Mouse (Mus musculus): ENCODE data around the gene Ifna7.
"Not testable (repeated sequence)": the region's sequence is repeated elsewhere in the genome, so short reads cannot be mapped to it uniquely, and the experiment has no call there.

Ifna7 gene

GRCm38 (mm10) chr4:88815928-88816327 is at the start of gene Ifna7:
Ifna7 (plus strand) TSS chr4:88816228.
- DNase-seq (ENCODE audit: low spot score): no peak

GRCm38 (mm10) chr4:88773534-88773933 is 42.5 kb upstream of the Ifna7 start, which contains the start of gene Gm13290:
Gm13290 (plus strand) TSS chr4:88773834.
- not testable (repeated sequence) for DNase-seq (ENCODE audit: low spot score)

GRCm38 (mm10) chr4:88776622-88777021 is 39.4 kb upstream of the Ifna7 start, which contains the start of gene Gm13289:
Gm13289 (plus strand) TSS chr4:88776922.
- DNase-seq (ENCODE audit: low spot score): not testable (repeated sequence)

- DNase-seq (ENCODE audit: low spot score): not testable (repeated sequence)
Measured at GRCm38 (mm10) chr4:88779550-88779949, 36.5 kb upstream of the Ifna7 start, which contains the start of gene Gm13272. Gm13272 (plus strand) TSS chr4:88779850.

GRCm38 (mm10) chr4:88780320-88780719 is 35.7 kb upstream of the Ifna7 start:
- DNase-seq (ENCODE audit: low spot score): not testable (repeated sequence)

GRCm38 (mm10) chr4:88781831-88782230 is 34.2 kb upstream of the Ifna7 start, which contains the start of gene Ifnz:
Ifnz (plus strand) TSS chr4:88782131.
- DNase-seq (ENCODE audit: low spot score): not testable (repeated sequence)

GRCm38 (mm10) chr4:88782335-88782734 is 33.7 kb upstream of the Ifna7 start:
- DNase-seq (ENCODE audit: low spot score): not testable (repeated sequence)

GRCm38 (mm10) chr4:88785409-88785808 is 30.6 kb upstream of the Ifna7 start, which contains the start of gene Gm13276:
Gm13276 (plus strand) TSS chr4:88785709.
- DNase-seq (ENCODE audit: low spot score): not testable (repeated sequence)

- DNase-seq (ENCODE audit: low spot score): peak; percentile 54
Measured at GRCm38 (mm10) chr4:88788402-88788801, 27.6 kb upstream of the Ifna7 start, which contains the start of gene Gm13277. Gm13277 (plus strand) TSS chr4:88788632.

GRCm38 (mm10) chr4:88791250-88791649 is 24.8 kb upstream of the Ifna7 start, which contains the start of gene Gm13278:
Gm13278 (plus strand) TSS chr4:88791550.
- DNase-seq (ENCODE audit: low spot score): not testable (repeated sequence)

GRCm38 (mm10) chr4:88793936-88794675 is 21.9 kb upstream of the Ifna7 start, which contains the start of gene Gm13275:
Gm13275 (plus strand) TSS chr4:88794487.
- DNase-seq (ENCODE audit: low spot score): peak; percentile 69

- not testable (repeated sequence) for DNase-seq (ENCODE audit: low spot score)
Measured at GRCm38 (mm10) chr4:88797097-88797496, 18.9 kb upstream of the Ifna7 start, which contains the start of gene Gm13279. Gm13279 (plus strand) TSS chr4:88797397.

GRCm38 (mm10) chr4:88799365-88799764 is 16.7 kb upstream of the Ifna7 start, which contains the start of gene Gm13285:
Gm13285 (plus strand) TSS chr4:88799665.
- DNase-seq (ENCODE audit: low spot score): not testable (repeated sequence)

GRCm38 (mm10) chr4:88802954-88803353 is 13.1 kb upstream of the Ifna7 start, which contains the start of gene Gm13287:
Gm13287 (plus strand) TSS chr4:88803254.
- not testable (repeated sequence) for DNase-seq (ENCODE audit: low spot score)

GRCm38 (mm10) chr4:88805231-88805630 is 10.8 kb upstream of the Ifna7 start, which contains the start of gene Gm13288:
Gm13288 (plus strand) TSS chr4:88805531.
- not testable (repeated sequence) for DNase-seq (ENCODE audit: low spot score)

- DNase-seq (ENCODE audit: low spot score): not testable (repeated sequence)
Measured at GRCm38 (mm10) chr4:88805761-88806160, 10.3 kb upstream of the Ifna7 start.

GRCm38 (mm10) chr4:88819659-88820058 is 3.6 kb downstream of the Ifna7 start, which contains the start of gene Ifna11:
Ifna11 (plus strand) TSS chr4:88819959.
- no peak for DNase-seq (ENCODE audit: low spot score)

GRCm38 (mm10) chr4:88822995-88823394 is 7.0 kb downstream of the Ifna7 start:
- DNase-seq (ENCODE audit: low spot score): no peak

GRCm38 (mm10) chr4:88827116-88827515 is 11.1 kb downstream of the Ifna7 start, which contains the start of gene Ifna6:
Ifna6 (plus strand) TSS chr4:88827416.
- not testable (repeated sequence) for DNase-seq (ENCODE audit: low spot score)

- peak; percentile 42 for DNase-seq (ENCODE audit: low spot score)
Measured at GRCm38 (mm10) chr4:88830523-88830922, 14.5 kb downstream of the Ifna7 start.

- DNase-seq (ENCODE audit: low spot score): not testable (repeated sequence)
Measured at GRCm38 (mm10) chr4:88835225-88835624, 19.2 kb downstream of the Ifna7 start, which contains the start of gene Ifna5. Ifna5 (plus strand) TSS chr4:88835525.

- DNase-seq (ENCODE audit: low spot score): no peak
Measured at GRCm38 (mm10) chr4:88838828-88839227, 22.8 kb downstream of the Ifna7 start.

Data from testis, postnatal 10 days (tissue).